ENCODE assay signal across 20 mouse cellular contexts in the genomic region with DNA sequence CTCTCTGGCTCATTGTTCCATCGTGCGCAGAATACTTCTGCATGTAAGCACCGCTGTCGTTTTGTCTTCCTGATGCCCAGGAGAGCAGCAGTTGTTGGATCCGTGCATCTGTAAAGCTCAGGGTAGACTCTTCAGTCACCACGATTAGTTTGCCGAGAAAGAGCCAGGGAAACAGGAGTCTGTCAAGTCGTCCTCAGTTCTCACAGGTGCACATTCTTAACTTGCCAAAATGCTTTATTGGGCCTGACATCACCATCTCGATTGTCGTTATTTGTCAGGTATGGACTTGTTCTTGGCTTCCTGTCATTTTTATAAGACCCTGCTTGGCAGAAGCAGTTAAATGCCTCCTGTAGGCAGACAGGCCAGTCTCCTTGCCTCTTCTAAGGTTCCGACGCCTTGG.
A peak's percentile ranks its signal among the peaks of the same experiment; 100 is the strongest.
DNase-seq lines count a peak whose midpoint lies in the region; ATAC-seq lines count a peak whose summit lies in the region.
"Had no signal": no experiment of that assay in that cellular context is flagged by ENCODE, and none has a peak within 500 bp of the region (broad histone marks: within the 10 kb centered on the region; RNA-seq: fewer than 3 reads in every experiment).

No protein-coding gene starts in this region.

- no peak overlapping the region for H3K9ac ChIP-seq in embryonic facial prominence, embryonic 13.5 days
- H3K9ac ChIP-seq in limb, embryonic 13.5 days: no peak overlapping the region
- no peak overlapping the region for H3K9ac ChIP-seq in embryonic facial prominence, embryonic 15.5 days
- H3K9ac ChIP-seq: forebrain, embryonic 15.5 days; hindbrain, embryonic 12.5 days; hindbrain, embryonic 15.5 days had no signal

- no peak for DNase-seq in embryonic facial prominence, embryonic 10.5 days (ENCODE audit: low spot score)
- DNase-seq in limb, embryonic 10.5 days (ENCODE audit: low spot score): no peak
- no peak for DNase-seq in forebrain, embryonic 10.5 days (ENCODE audit: extremely low spot score, low spot score)
- DNase-seq: cerebellum, adult 11 months; cerebellum, adult 2 months; cerebellum, adult 9-11 months; cerebellum, postnatal 25 days; gastrocnemius, postnatal 14 days; heart, adult 2 months had no signal

- H3K4me1 ChIP-seq in embryonic facial prominence, embryonic 13.5 days: peaks cover 33% of the 10 kb centered on the region
- no peaks in the 10 kb centered on the region for H3K4me1 ChIP-seq in embryonic facial prominence, embryonic 10.5 days
- peaks cover 45% of the 10 kb centered on the region for H3K4me1 ChIP-seq in limb, embryonic 13.5 days
- peaks cover 22% of the 10 kb centered on the region for H3K4me1 ChIP-seq in limb, embryonic 10.5 days
- peaks cover 30% of the 10 kb centered on the region; the same call in 1 of the 2 replicates for H3K4me1 ChIP-seq in embryonic facial prominence, embryonic 15.5 days
- peaks cover 11% of the 10 kb centered on the region for H3K4me1 ChIP-seq in forebrain, embryonic 10.5 days
- H3K4me1 ChIP-seq: forebrain, embryonic 15.5 days had no signal

- ATAC-seq in embryonic facial prominence, embryonic 13.5 days (ENCODE audit: insufficient number of reproducible peaks, insufficient read depth, low FRiP score, low TSS enrichment, low read depth): no peak
- ATAC-seq in limb, embryonic 13.5 days (ENCODE audit: low FRiP score, low read depth): 0 out of 2 replicates have a peak, but pooled peaks have one; percentile 36
- no peak for ATAC-seq in embryonic facial prominence, embryonic 15.5 days (ENCODE audit: insufficient number of reproducible peaks, low FRiP score, low TSS enrichment, low read depth)
- ATAC-seq in megakaryocyte-erythroid progenitor cell, adult 5-6 weeks (replicated peaks; ENCODE audit: low FRiP score, low TSS enrichment, poor library complexity, severe bottlenecking): no peak
- ATAC-seq: forebrain, embryonic 15.5 days; intestine, postnatal 0 days; Patski had no signal

- H3K27ac ChIP-seq in embryonic facial prominence, embryonic 13.5 days: peak overlapping the region; percentile 22; the same call in 1 of the 2 replicates
- no peak overlapping the region for H3K27ac ChIP-seq in embryonic facial prominence, embryonic 10.5 days (replicated peaks)
- no peak overlapping the region; the same call in 1 of the 2 replicates for H3K27ac ChIP-seq in limb, embryonic 13.5 days
- no peak overlapping the region for H3K27ac ChIP-seq in limb, embryonic 10.5 days
- peak overlapping the region; percentile 60 for H3K27ac ChIP-seq in embryonic facial prominence, embryonic 15.5 days (replicated peaks)
- no peak overlapping the region for H3K27ac ChIP-seq in forebrain, embryonic 10.5 days
- H3K27ac ChIP-seq: forebrain, embryonic 15.5 days; heart, adult 2 months; hindbrain, embryonic 12.5 days; hindbrain, embryonic 15.5 days had no signal

- no peaks in the 10 kb centered on the region for H3K27me3 ChIP-seq in embryonic facial prominence, embryonic 13.5 days
- H3K27me3 ChIP-seq in embryonic facial prominence, embryonic 10.5 days (replicated peaks; ENCODE audit: low read depth, poor library complexity, severe bottlenecking): no peaks in the 10 kb centered on the region
- peaks cover 7% of the 10 kb centered on the region; the same call in 1 of the 2 replicates for H3K27me3 ChIP-seq in limb, embryonic 13.5 days
- H3K27me3 ChIP-seq in limb, embryonic 10.5 days (ENCODE audit: low read depth, poor library complexity, severe bottlenecking): no peaks in the 10 kb centered on the region; the same call in 1 of the 2 replicates
- H3K27me3 ChIP-seq in embryonic facial prominence, embryonic 15.5 days: no peaks in the 10 kb centered on the region
- H3K27me3 ChIP-seq in forebrain, embryonic 10.5 days (ENCODE audit: poor library complexity, severe bottlenecking): no peaks in the 10 kb centered on the region
- H3K27me3 ChIP-seq: forebrain, embryonic 15.5 days; hindbrain, embryonic 12.5 days; hindbrain, embryonic 15.5 days; Patski had no signal

- H3K4me3 ChIP-seq in embryonic facial prominence, embryonic 13.5 days: no peak overlapping the region
- no peak overlapping the region for H3K4me3 ChIP-seq in embryonic facial prominence, embryonic 10.5 days
- H3K4me3 ChIP-seq in limb, embryonic 13.5 days: no peak overlapping the region
- H3K4me3 ChIP-seq in limb, embryonic 10.5 days: no peak overlapping the region
- no peak overlapping the region for H3K4me3 ChIP-seq in embryonic facial prominence, embryonic 15.5 days (replicated peaks)
- no peak overlapping the region for H3K4me3 ChIP-seq in forebrain, embryonic 10.5 days
- H3K4me3 ChIP-seq: erythroblast, embryonic 14.5 days; forebrain, embryonic 15.5 days; heart, adult 2 months; hindbrain, embryonic 12.5 days; hindbrain, embryonic 15.5 days had no signal

- H3K9me3 ChIP-seq in embryonic facial prominence, embryonic 13.5 days: no peaks in the 10 kb centered on the region
- H3K9me3 ChIP-seq in embryonic facial prominence, embryonic 10.5 days: no peaks in the 10 kb centered on the region
- no peaks in the 10 kb centered on the region for H3K9me3 ChIP-seq in limb, embryonic 13.5 days
- H3K9me3 ChIP-seq in limb, embryonic 10.5 days (replicated peaks): no peaks in the 10 kb centered on the region
- no peaks in the 10 kb centered on the region for H3K9me3 ChIP-seq in embryonic facial prominence, embryonic 15.5 days (replicated peaks)
- H3K9me3 ChIP-seq in forebrain, embryonic 10.5 days: no peaks in the 10 kb centered on the region
- H3K9me3 ChIP-seq: forebrain, embryonic 15.5 days; hindbrain, embryonic 12.5 days; hindbrain, embryonic 15.5 days had no signal

- H3K4me2 ChIP-seq in embryonic facial prominence, embryonic 13.5 days: no peak overlapping the region
- H3K4me2 ChIP-seq in limb, embryonic 13.5 days (replicated peaks): 0 out of 2 replicates have a peak overlapping the region, but pooled peaks have one; percentile 1
- no peak overlapping the region for H3K4me2 ChIP-seq in embryonic facial prominence, embryonic 15.5 days (replicated peaks)
- H3K4me2 ChIP-seq: forebrain, embryonic 15.5 days; heart, embryonic 11.5 days; hindbrain, embryonic 12.5 days; hindbrain, embryonic 15.5 days had no signal

- H3K36me3 ChIP-seq in embryonic facial prominence, embryonic 13.5 days: peaks cover 14% of the 10 kb centered on the region
- peaks cover 35% of the 10 kb centered on the region for H3K36me3 ChIP-seq in embryonic facial prominence, embryonic 10.5 days (replicated peaks)
- H3K36me3 ChIP-seq in limb, embryonic 13.5 days: peaks cover 25% of the 10 kb centered on the region
- peaks cover 31% of the 10 kb centered on the region for H3K36me3 ChIP-seq in limb, embryonic 10.5 days
- 0 out of 2 replicates have a peak, but pooled peaks cover 15% of the 10 kb centered on the region for H3K36me3 ChIP-seq in embryonic facial prominence, embryonic 15.5 days
- peaks cover 25% of the 10 kb centered on the region for H3K36me3 ChIP-seq in forebrain, embryonic 10.5 days (replicated peaks)
- H3K36me3 ChIP-seq: hindbrain, embryonic 15.5 days had no signal

- 81% methylated on average over 12 of the region's 12 CpGs for whole genome bisulfite sequencing in embryonic facial prominence, embryonic 13.5 days
- WGBS in embryonic facial prominence, embryonic 10.5 days: 88% methylated on average over 12 of the region's 12 CpGs
- WGBS in limb, embryonic 13.5 days: 52% methylated on average over 12 of the region's 12 CpGs
- 86% methylated on average over 12 of the region's 12 CpGs for WGBS in limb, embryonic 10.5 days
- WGBS in embryonic facial prominence, embryonic 15.5 days: 70% methylated on average over 12 of the region's 12 CpGs
- 91% methylated on average over 12 of the region's 12 CpGs for WGBS in forebrain, embryonic 10.5 days

Comparison
In these comparisons a context has a peak if more than half of its experiments do, and no peak if none do; other contexts are left out.
1. H3K27ac ChIP-seq: peak in embryonic facial prominence, embryonic 13.5 days (single experiment) and embryonic facial prominence, embryonic 15.5 days (single experiment); none in embryonic facial prominence, embryonic 10.5 days (single experiment), limb, embryonic 13.5 days (single experiment), limb, embryonic 10.5 days (single experiment) and forebrain, embryonic 10.5 days (single experiment).